Mouse (Mus musculus) limb, embryonic 14.5 days (tissue): ENCODE data around the gene Fmnl3. TPM values are rescaled to one million over a fixed set of nuclear protein-coding genes. Genes with fewer than 3 reads are reported as not detected.

Experiments used
- ATAC-seq: fragments of 200-750 bp; cut with Nextera tagmentation; 2 replicates; pipeline ENCODE4 v1.8.0; 2017; ENCODE audit warnings: low read depth, moderate number of reproducible peaks, moderate TSS enrichment; ENCODE audit not compliant: low FRiP score
- DNase-seq: peaks from one replicate; pipeline ENCODE4 v3.0.0-alpha.2; 2015; ENCODE audit warnings: low spot score
- H3K27ac ChIP-seq: fragments of 300-500 bp; sonication (generic); replicated peaks from 2 replicates; pipeline ENCODE4 v1.5.1; 2014; ENCODE audit warnings: low read depth, mild to moderate bottlenecking, low read length, moderate library complexity, mixed read lengths
- H3K27me3 ChIP-seq: fragments of 300-500 bp; sonication (generic); 2 replicates; pipeline ENCODE4 v1.6.1; 2014; ENCODE audit warnings: low read length, mixed read lengths; ENCODE audit not compliant: control insufficient read depth, insufficient read depth
- H3K36me3 ChIP-seq: fragments of 300-500 bp; sonication (generic); 2 replicates; pipeline ENCODE4 v1.6.1; 2014; ENCODE audit warnings: mild to moderate bottlenecking, low read length, moderate library complexity, mixed read lengths; ENCODE audit not compliant: control insufficient read depth, insufficient read depth
- H3K4me1 ChIP-seq: fragments of 300-500 bp; sonication (generic); 2 replicates; pipeline ENCODE4 v1.6.1; 2014; ENCODE audit warnings: antibody characterized with exemption, low read length, mixed read lengths; ENCODE audit not compliant: control insufficient read depth, insufficient read depth
- H3K4me2 ChIP-seq: fragments of 300-500 bp; sonication (generic); replicated peaks from 2 replicates; pipeline ENCODE4 v1.6.1; 2014; ENCODE audit warnings: low read depth, mild to moderate bottlenecking, low read length, moderate library complexity; ENCODE audit not compliant: severe bottlenecking
- H3K4me3 ChIP-seq: fragments of 300-500 bp; sonication (generic); replicated peaks from 2 replicates; pipeline ENCODE4 v1.5.1; 2014; ENCODE audit warnings: low read length
- H3K9ac ChIP-seq: fragments of 300-500 bp; sonication (generic); 2 replicates; pipeline ENCODE4 v1.6.1; 2014; ENCODE audit warnings: mild to moderate bottlenecking, low read depth, low read length, moderate library complexity; ENCODE audit not compliant: severe bottlenecking
- H3K9me3 ChIP-seq: fragments of 300-500 bp; sonication (generic); 2 replicates; pipeline ENCODE4 v1.6.1; 2016; ENCODE audit warnings: low read length; ENCODE audit not compliant: control insufficient read depth
- POLR2A ChIP-seq: fragments of 200-500 bp; IDR thresholded peaks from 2 replicates; pipeline ENCODE4 v1.8.0; 2012; ENCODE audit warnings: inconsistent platforms, mild to moderate bottlenecking, moderate library complexity, borderline replicate concordance; ENCODE audit not compliant: insufficient read depth, insufficient read length; ENCODE audit errors: extremely low read depth
- WGBS: fragments of 180-500 bp; shearing (Covaris S2); extraction: QIAGEN DNeasy Blood & Tissue Kit; methylation state at CpG from one replicate; pipeline ENCODE4 v1.1.7; 2014; 5-methylcytosine and 5-hydroxymethylcytosine counted together
- polyA plus RNA-seq, 2 experiments: library from polyadenylated mRNA; depleted of rRNA in 1 of 2; stranded (reverse) in 1 of 2; unstranded in 1 of 2; fragments of >200 nt; fragmentation: Nextera tagmentation in 1 of 2; extraction: Ambion mirVana in 1 of 2; gene quantifications; 2 replicates each; pipeline versions ENCODE4 v1.2.1 to v1.2.3; 2012 to 2014

The Fmnl3 gene
- polyA plus RNA-seq, 2 experiments, result 19.8 to 55.0 TPM

- Histone ChIP-seq H3K4me2 (peak overlapping the region; percentile 72), H3K27ac (no peak overlapping the region), H3K27me3 (no peaks in the 10 kb centered on the region), H3K4me1 (peaks cover 11% of the 10 kb centered on the region; the same call in 1 of the 2 replicates), H3K4me3 (peak overlapping the region; percentile 71), H3K36me3 (no peaks in the 10 kb centered on the region), H3K9ac (peak overlapping the region; percentile 78), H3K9me3 (no peaks in the 10 kb centered on the region)
- no peak for DNase-seq
- WGBS, result 25% methylated on average over 16 of the region's 16 CpGs
- ATAC-seq, result no peak
- TF ChIP-seq POLR2A, result no peak
These were observed 76.0 kb downstream of the Fmnl3 start for GRCm38 (mm10) chr15:99294287-99294686.

DNA sequence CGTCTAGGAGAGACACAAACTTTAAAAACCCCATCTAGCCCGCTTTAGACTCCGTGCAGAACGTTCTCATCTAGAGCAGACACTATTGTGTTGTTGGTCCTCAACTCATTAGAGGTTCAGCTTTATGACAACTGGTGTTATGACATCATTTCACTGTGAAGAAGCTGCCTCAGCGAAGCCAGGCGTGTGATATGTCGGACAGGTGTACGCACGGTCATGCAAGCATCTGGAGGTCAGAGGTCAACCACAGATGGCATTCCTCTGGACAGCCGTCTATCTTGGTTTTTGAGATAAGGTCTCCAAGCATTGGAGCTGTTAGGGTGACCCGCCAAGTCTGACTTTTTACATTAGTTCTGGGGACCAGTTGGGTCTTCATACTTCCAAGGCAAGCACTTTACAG lies 79.7 kb downstream of the Fmnl3 start:
- H3K9ac ChIP-seq, result no peak overlapping the region
- no peaks in the 10 kb centered on the region for H3K9me3 ChIP-seq
- no peak overlapping the region for H3K27ac ChIP-seq
- no peak overlapping the region for H3K4me2 ChIP-seq
- DNase-seq (no peak), ATAC-seq (no peak)
- no peaks in the 10 kb centered on the region for H3K36me3 ChIP-seq
- peaks cover 5% of the 10 kb centered on the region; the same call in 1 of the 2 replicates for H3K4me1 ChIP-seq
- no peak for TF ChIP-seq POLR2A
- no peaks in the 10 kb centered on the region for H3K27me3 ChIP-seq
- WGBS, result 88% methylated on average over 11 of the region's 11 CpGs
- H3K4me3 ChIP-seq, result no peak overlapping the region

DNA sequence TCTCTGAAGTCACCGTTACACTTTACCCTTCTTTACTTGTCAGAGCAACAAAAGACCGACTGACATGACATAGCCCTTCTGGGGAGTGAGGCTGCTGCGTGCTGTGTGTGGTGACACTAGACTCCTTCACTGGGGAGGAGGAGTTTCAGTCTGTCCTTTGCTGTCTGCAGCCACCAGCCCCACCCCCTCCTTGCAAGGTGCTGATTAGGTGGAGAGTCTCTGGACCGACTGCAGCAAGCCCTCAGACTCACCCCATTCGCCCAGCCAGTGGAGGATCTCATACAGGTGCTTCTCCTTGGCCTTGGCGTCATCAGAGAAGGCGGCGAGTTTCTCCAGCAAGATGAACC lies 85.1 kb downstream of the Fmnl3 start:
- WGBS, result 53% methylated on average over 8 of the region's 8 CpGs
- Histone ChIP-seq H3K9ac (no peak overlapping the region), H3K4me3 (no peak overlapping the region), H3K36me3 (no peaks in the 10 kb centered on the region), H3K27me3 (no peaks in the 10 kb centered on the region), H3K4me2 (no peak overlapping the region), H3K4me1 (no peaks in the 10 kb centered on the region), H3K9me3 (no peaks in the 10 kb centered on the region), H3K27ac (no peak overlapping the region)
- DNase-seq (no peak), ATAC-seq (no peak)
- no peak for TF ChIP-seq POLR2A

DNA sequence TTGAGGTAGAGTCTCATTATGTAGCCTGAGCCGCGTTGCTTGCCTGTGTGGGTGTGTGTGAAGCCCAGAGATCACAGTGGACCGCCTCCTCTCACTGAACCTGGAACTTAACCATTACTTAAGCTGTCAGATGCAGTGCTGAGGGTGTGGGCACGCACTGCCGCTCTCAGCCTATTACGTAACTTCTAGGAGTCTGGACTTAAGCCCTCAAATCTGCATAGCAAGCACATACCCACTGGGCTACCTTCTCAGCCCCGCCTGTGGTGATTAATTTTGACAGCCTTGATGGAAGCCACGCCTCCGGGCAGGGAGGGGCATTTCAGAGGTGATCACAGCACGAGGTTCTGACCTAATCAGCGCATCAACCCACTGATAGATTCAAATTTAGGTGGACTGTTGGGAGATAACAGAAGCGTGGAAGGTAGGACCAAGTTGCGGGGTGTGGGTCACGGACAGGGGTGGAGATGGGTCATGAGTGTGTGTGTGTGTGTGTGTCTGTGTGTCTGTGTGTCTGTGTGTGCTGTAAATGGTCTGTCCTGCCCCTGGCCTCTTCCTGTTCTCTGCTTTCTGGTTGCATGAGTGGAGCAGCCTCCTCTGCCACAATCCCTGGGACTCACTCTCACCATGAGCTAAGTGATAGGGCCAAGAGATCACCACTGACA lies 85.6 kb downstream of the Fmnl3 start:
- no peak overlapping the region for H3K9ac ChIP-seq
- WGBS, result 33% methylated on average over 14 of the region's 14 CpGs
- no peaks in the 10 kb centered on the region for H3K27me3 ChIP-seq
- ATAC-seq (no peak), DNase-seq (no peak)
- H3K4me2 ChIP-seq, result no peak overlapping the region
- H3K36me3 ChIP-seq, result no peaks in the 10 kb centered on the region
- no peaks in the 10 kb centered on the region for H3K9me3 ChIP-seq
- H3K4me1 ChIP-seq, result no peaks in the 10 kb centered on the region
- TF ChIP-seq POLR2A, result no peak
- no peak overlapping the region for H3K27ac ChIP-seq
- H3K4me3 ChIP-seq, result no peak overlapping the region

DNA sequence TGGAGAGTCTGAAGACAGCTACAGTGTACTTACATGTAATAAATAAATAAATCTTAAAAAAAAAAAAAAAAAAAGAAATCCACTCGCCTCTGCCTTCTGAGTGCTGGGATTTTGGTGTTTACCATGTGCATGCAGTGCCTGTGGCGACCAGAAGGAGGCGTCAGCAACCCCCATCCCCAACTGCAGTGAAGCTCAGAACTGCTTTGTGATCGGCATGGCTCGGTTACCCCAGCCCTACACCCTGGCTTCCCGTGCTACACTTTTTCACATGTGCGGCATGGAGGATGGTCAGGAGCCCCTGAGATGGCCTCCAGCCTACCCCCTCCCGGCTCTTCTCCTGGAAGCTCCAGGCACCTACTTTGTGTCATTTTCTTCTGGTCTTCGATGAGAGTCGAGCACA lies 86.8 kb downstream of the Fmnl3 start:
- Histone ChIP-seq H3K4me2 (no peak overlapping the region), H3K9ac (no peak overlapping the region), H3K36me3 (no peaks in the 10 kb centered on the region), H3K27ac (no peak overlapping the region), H3K4me1 (no peaks in the 10 kb centered on the region; the same call in 1 of the 2 replicates), H3K4me3 (no peak overlapping the region), H3K27me3 (no peaks in the 10 kb centered on the region), H3K9me3 (no peaks in the 10 kb centered on the region)
- no peak for TF ChIP-seq POLR2A
- ATAC-seq, result no peak
- DNase-seq, result no peak
- WGBS, result 62% methylated on average over 10 of the region's 10 CpGs
